Mouse (Mus musculus): ENCODE data around the gene Ano10.

DNA sequence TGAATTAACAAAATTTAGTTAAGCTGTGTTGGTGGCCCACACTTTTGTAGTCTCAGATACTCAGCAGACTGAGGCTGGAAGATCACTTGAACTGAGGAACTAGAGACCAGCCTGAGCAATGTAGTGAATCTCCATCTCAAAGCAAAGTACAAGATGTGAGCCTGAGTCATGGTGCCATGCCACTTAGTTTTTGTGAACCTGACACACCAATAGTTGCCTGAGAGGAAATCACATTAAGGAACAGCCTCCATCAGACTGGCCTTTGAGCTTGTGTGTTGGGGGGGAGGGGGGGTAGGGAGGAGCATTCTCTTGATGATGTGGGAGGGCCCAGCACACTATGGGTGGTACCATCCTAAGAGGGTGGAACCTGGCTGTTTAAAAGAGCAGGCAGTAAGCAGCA lies 1.2 kb upstream of the Ano10 start:
- TF ChIP-seq POLR2A (IDR thresholded peaks at IDR 0.05; ENCODE audit: borderline replicate concordance, control insufficient read depth, low read depth, low read length) (no peak), CTCF (IDR thresholded peaks at IDR 0.05; ENCODE audit: control insufficient read depth, insufficient read depth, low read length) (no peak)

Data from bone marrow, adult 2 months (tissue).